Mouse (Mus musculus): ENCODE measurements around the gene Kat6b.

The Kat6b gene

GRCm38 (mm10) chr14:21561396-21562065 lies 80.3 kb downstream of the Kat6b start:
- DNase-seq = no peak

- DNase-seq = no peak
These were observed 82.4 kb downstream of the Kat6b start for GRCm38 (mm10) chr14:21563584-21564118.

- no peak for DNase-seq
These were observed 84.5 kb downstream of the Kat6b start for GRCm38 (mm10) chr14:21565541-21566353.

- no peak for DNase-seq
These were observed 86.2 kb downstream of the Kat6b start for GRCm38 (mm10) chr14:21567293-21567984.

- DNase-seq = no peak
These were observed 87.6 kb downstream of the Kat6b start for GRCm38 (mm10) chr14:21568821-21569220.

- peak in 1 of 2 experiments; percentile 51 for DNase-seq
These were observed 93.6 kb downstream of the Kat6b start for GRCm38 (mm10) chr14:21574686-21575309.

GRCm38 (mm10) chr14:21576867-21577266 lies 95.6 kb downstream of the Kat6b start:
- no peak for DNase-seq

- peak; percentile 17 to 56 for DNase-seq
These were observed 100.0 kb downstream of the Kat6b start for GRCm38 (mm10) chr14:21581198-21581597.

GRCm38 (mm10) chr14:21582301-21582700 lies 101.1 kb downstream of the Kat6b start:
- DNase-seq = no peak

- no peak for DNase-seq
These were observed 101.8 kb downstream of the Kat6b start for GRCm38 (mm10) chr14:21583051-21583450.

- DNase-seq = no peak
These were observed 102.6 kb downstream of the Kat6b start for GRCm38 (mm10) chr14:21583868-21584267.

GRCm38 (mm10) chr14:21584468-21585135 lies 103.4 kb downstream of the Kat6b start:
- DNase-seq = no peak

- peak in 1 of 2 experiments; percentile 23 for DNase-seq
These were observed 104.4 kb downstream of the Kat6b start for GRCm38 (mm10) chr14:21585491-21586251.

- DNase-seq = no peak
These were observed 105.4 kb downstream of the Kat6b start for GRCm38 (mm10) chr14:21586481-21587118.

- DNase-seq = no peak
These were observed 106.7 kb downstream of the Kat6b start for GRCm38 (mm10) chr14:21587931-21588330.

GRCm38 (mm10) chr14:21589620-21590019 lies 108.4 kb downstream of the Kat6b start:
- DNase-seq = no peak

GRCm38 (mm10) chr14:21590205-21590604 lies 109.0 kb downstream of the Kat6b start:
- no peak for DNase-seq

GRCm38 (mm10) chr14:21592152-21592551 lies 110.9 kb downstream of the Kat6b start:
- no peak for DNase-seq

GRCm38 (mm10) chr14:21592985-21593750 lies 111.9 kb downstream of the Kat6b start:
- DNase-seq = no peak
